Mouse (Mus musculus) retina, postnatal 7 days (tissue): ENCODE measurements around the gene Pcmt1.
"Not testable (repeated sequence)": the region's sequence is repeated elsewhere in the genome, so short reads cannot be mapped to it uniquely, and the experiment has no call there.

Source experiments
- DNase-seq: peaks from one replicate; pipeline ENCODE4 v3.0.0-alpha.2; 2012; ENCODE audit warnings: low read depth, low spot score

Pcmt1 gene

GRCm38 (mm10) chr10:7645911-7646310, 35.0 kb downstream of the Pcmt1 start:
- DNase-seq: no peak

GRCm38 (mm10) chr10:7640366-7640765, 40.6 kb downstream of the Pcmt1 start:
- no peak for DNase-seq

GRCm38 (mm10) chr10:7630951-7631720, 49.8 kb downstream of the Pcmt1 start:
- DNase-seq: no peak

GRCm38 (mm10) chr10:7630286-7630685, 50.6 kb downstream of the Pcmt1 start:
- no peak for DNase-seq

GRCm38 (mm10) chr10:7629092-7629491, 51.8 kb downstream of the Pcmt1 start:
- DNase-seq: no peak

- no peak for DNase-seq
Observed at GRCm38 (mm10) chr10:7623861-7624518, 56.9 kb downstream of the Pcmt1 start.

- no peak for DNase-seq
Observed at GRCm38 (mm10) chr10:7622378-7622777, 58.6 kb downstream of the Pcmt1 start.

- no peak for DNase-seq
Observed at GRCm38 (mm10) chr10:7620723-7621122, 60.2 kb downstream of the Pcmt1 start.

GRCm38 (mm10) chr10:7619821-7620241, 61.1 kb downstream of the Pcmt1 start:
- DNase-seq: no peak

GRCm38 (mm10) chr10:7617556-7617955, 63.4 kb downstream of the Pcmt1 start:
- DNase-seq: not testable (repeated sequence)

GRCm38 (mm10) chr10:7617146-7617545, 63.8 kb downstream of the Pcmt1 start:
- DNase-seq: not testable (repeated sequence)

GRCm38 (mm10) chr10:7614834-7615233, 66.1 kb downstream of the Pcmt1 start:
- no peak for DNase-seq

GRCm38 (mm10) chr10:7612210-7612609, 68.7 kb downstream of the Pcmt1 start:
- DNase-seq: not testable (repeated sequence)

- no peak for DNase-seq
Observed at GRCm38 (mm10) chr10:7611647-7612046, 69.3 kb downstream of the Pcmt1 start.

- DNase-seq: no peak
Observed at GRCm38 (mm10) chr10:7608611-7609010, 72.3 kb downstream of the Pcmt1 start.

GRCm38 (mm10) chr10:7606437-7606836, 74.5 kb downstream of the Pcmt1 start:
- DNase-seq: no peak

GRCm38 (mm10) chr10:7605168-7605567, 75.8 kb downstream of the Pcmt1 start:
- DNase-seq: no peak

GRCm38 (mm10) chr10:7600647-7601046, 80.3 kb downstream of the Pcmt1 start:
- peak; percentile 49 for DNase-seq

GRCm38 (mm10) chr10:7598177-7598576, 82.8 kb downstream of the Pcmt1 start:
- DNase-seq: no peak

GRCm38 (mm10) chr10:7596251-7596650, 84.7 kb downstream of the Pcmt1 start:
- DNase-seq: no peak

- DNase-seq: no peak
Observed at GRCm38 (mm10) chr10:7594797-7595196, 86.1 kb downstream of the Pcmt1 start.

GRCm38 (mm10) chr10:7590792-7591191, 90.1 kb downstream of the Pcmt1 start:
- no peak for DNase-seq

- no peak for DNase-seq
Observed at GRCm38 (mm10) chr10:7590234-7590689, 90.7 kb downstream of the Pcmt1 start.
